Mouse (Mus musculus): ENCODE data around the gene Ralgps1.

DNA sequence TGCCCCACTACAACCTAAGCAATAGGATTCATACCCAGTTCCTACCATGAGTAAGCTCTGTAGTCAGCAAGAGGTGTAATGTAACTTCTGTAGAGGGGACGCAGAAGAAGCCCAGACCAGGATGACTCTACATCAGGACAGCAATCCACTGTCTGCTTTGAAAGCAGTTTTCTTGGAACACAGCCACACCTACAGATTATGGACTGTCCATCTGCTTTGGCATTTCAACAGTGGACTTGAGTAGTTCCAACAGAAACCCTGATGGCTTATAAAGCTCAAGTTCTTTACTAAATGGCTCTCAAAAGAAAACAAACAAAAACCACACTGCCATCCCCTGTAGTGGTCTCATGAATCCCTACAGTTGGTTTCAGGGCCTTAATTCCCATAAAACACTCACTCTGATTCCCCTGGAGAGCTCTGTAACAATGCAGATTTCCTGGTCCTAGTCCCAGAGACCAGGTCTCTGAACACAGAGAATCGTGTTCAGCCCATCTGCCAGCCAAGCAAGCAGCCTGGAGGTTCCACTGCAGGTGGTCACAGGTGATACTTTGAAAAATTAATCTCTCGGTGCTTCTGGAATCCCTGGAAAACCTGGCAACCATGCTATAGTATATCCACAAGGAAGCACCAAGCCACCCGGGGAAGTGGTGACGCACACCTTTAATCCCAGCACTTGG is 281.8 kb downstream of the Ralgps1 start:
- TF ChIP-seq CTCF (IDR thresholded peaks at IDR 0.05; ENCODE audit: insufficient read depth, low read length) (no peak), POLR2A (IDR thresholded peaks at IDR 0.05; ENCODE audit: borderline replicate concordance, extremely low read depth, low read depth, low read length) (no peak)

Data from lung, adult 2 months (tissue).